17 mouse cellular contexts compared by ENCODE assay signal in genomic region chr9:20944697-20945370, GRCm38 (mm10). TPM values are rescaled to one million over a fixed set of nuclear protein-coding genes. Genes with fewer than 3 reads are reported as not detected.
A peak's percentile ranks its signal among the peaks of the same experiment; 100 is the strongest.
DNase-seq lines count a peak whose midpoint lies in the region; ATAC-seq and TF ChIP-seq lines count a peak whose summit lies in the region.
"Had no signal": no experiment of that assay in that cellular context is flagged by ENCODE, and none has a peak within 500 bp of the region (broad histone marks: within the 10 kb centered on the region; RNA-seq: fewer than 3 reads in every experiment).

No protein-coding gene starts in this region.

- H3K27me3 ChIP-seq in kidney, embryonic 14.5 days (ENCODE audit: control insufficient read depth, insufficient read depth, low read length): no peaks in the 10 kb centered on the region
- no peaks in the 10 kb centered on the region for H3K27me3 ChIP-seq in ES-Bruce4 (ENCODE audit: control insufficient read depth, insufficient read depth, low read length, poor library complexity, severe bottlenecking)
- no peaks in the 10 kb centered on the region for H3K27me3 ChIP-seq in kidney, embryonic 15.5 days
- H3K27me3 ChIP-seq: hindbrain, embryonic 15.5 days; limb, embryonic 13.5 days had no signal

- peaks cover 37% of the 10 kb centered on the region for H3K36me3 ChIP-seq in kidney, embryonic 14.5 days (ENCODE audit: control insufficient read depth, insufficient read depth, low read length)
- H3K36me3 ChIP-seq in ES-Bruce4 (ENCODE audit: control insufficient read depth, insufficient read depth, low read length, poor library complexity, severe bottlenecking) (peaks cover 21% of the 10 kb centered on the region), macrophage (ENCODE audit: inconsistent target) (peaks cover 18% of the 10 kb centered on the region)
- peaks cover 56% of the 10 kb centered on the region for H3K36me3 ChIP-seq in kidney, embryonic 15.5 days

- no peak overlapping the region for H3K4me3 ChIP-seq in kidney, embryonic 14.5 days (ENCODE audit: low read length)
- H3K4me3 ChIP-seq in ES-Bruce4 (ENCODE audit: low read depth, low read length) (no peak overlapping the region), macrophage (ENCODE audit: inconsistent target) (no peak overlapping the region)
- H3K4me3 ChIP-seq in kidney, embryonic 15.5 days (replicated peaks): no peak overlapping the region
- H3K4me3 ChIP-seq: hindbrain, embryonic 15.5 days; limb, embryonic 13.5 days had no signal

- peaks cover 100% of the 10 kb centered on the region for H3K79me2 ChIP-seq in macrophage (ENCODE audit: inconsistent target)

- TF ChIP-seq POLR2A in ES-Bruce4 (IDR thresholded peaks at IDR 0.05; ENCODE audit: insufficient read depth, low read length): no peak
- TF ChIP-seq POLR2A in brain, embryonic 14.5 days (IDR thresholded peaks at IDR 0.05; ENCODE audit: borderline replicate concordance, extremely low read depth, insufficient read depth, insufficient read length, poor library complexity, severe bottlenecking): no peak

- 0 out of 2 replicates have a peak, but pooled peaks have one; percentile 40 for TF ChIP-seq EP300 in ES-Bruce4 (IDR thresholded peaks at IDR 0.05; ENCODE audit: insufficient read depth, low read depth, low read length)

- no peaks in the 10 kb centered on the region for H3K9me3 ChIP-seq in kidney, embryonic 14.5 days (ENCODE audit: control insufficient read depth, low read length)
- H3K9me3 ChIP-seq in ES-Bruce4 (replicated peaks; ENCODE audit: control insufficient read depth, insufficient read depth, low read length, poor library complexity, severe bottlenecking): no peaks in the 10 kb centered on the region
- no peaks in the 10 kb centered on the region for H3K9me3 ChIP-seq in kidney, embryonic 15.5 days (replicated peaks)
- H3K9me3 ChIP-seq: hindbrain, embryonic 15.5 days; limb, embryonic 13.5 days had no signal

- H3K9ac ChIP-seq in kidney, embryonic 14.5 days (ENCODE audit: low read depth, low read length): no peak overlapping the region
- no peak overlapping the region for H3K9ac ChIP-seq in ES-Bruce4 (ENCODE audit: low read depth, poor library complexity, severe bottlenecking)
- H3K9ac ChIP-seq in kidney, embryonic 15.5 days: no peak overlapping the region
- H3K9ac ChIP-seq: hindbrain, embryonic 15.5 days; lung, embryonic 14.5 days had no signal

- H3K4me1 ChIP-seq in kidney, embryonic 14.5 days (ENCODE audit: control insufficient read depth, insufficient read depth, low read length): peaks cover 13% of the 10 kb centered on the region; the same call in 1 of the 2 replicates
- peaks cover 14% of the 10 kb centered on the region for H3K4me1 ChIP-seq in ES-Bruce4 (ENCODE audit: control insufficient read depth, insufficient read depth, low read length)
- H3K4me1 ChIP-seq in kidney, embryonic 15.5 days: peaks cover 37% of the 10 kb centered on the region

- no peak for TF ChIP-seq CTCF in ES-Bruce4 (IDR thresholded peaks at IDR 0.05; ENCODE audit: low read depth, low read length)
- no peak for TF ChIP-seq CTCF in brain, embryonic 14.5 days (IDR thresholded peaks at IDR 0.05; ENCODE audit: borderline replicate concordance, extremely low read depth, insufficient read depth, insufficient read length)

- WGBS in kidney, embryonic 14.5 days: 59% methylated on average over 4 of the region's 4 CpGs
- WGBS in macrophage (ENCODE audit: missing documents): 69% methylated on average over 4 of the region's 4 CpGs
- 64% methylated on average over 4 of the region's 4 CpGs for WGBS in kidney, embryonic 15.5 days

- H3K27ac ChIP-seq in kidney, embryonic 14.5 days (ENCODE audit: low read depth, low read length): no peak overlapping the region
- H3K27ac ChIP-seq in ES-Bruce4 (ENCODE audit: insufficient read depth, low read length): peak overlapping the region; percentile 59
- peak overlapping the region; percentile 85 for H3K27ac ChIP-seq in macrophage
- H3K27ac ChIP-seq in kidney, embryonic 15.5 days: no peak overlapping the region
- H3K27ac ChIP-seq: hindbrain, embryonic 15.5 days had no signal

- no peak overlapping the region for H3K4me2 ChIP-seq in kidney, embryonic 14.5 days (replicated peaks; ENCODE audit: low read depth, low read length)
- no peak overlapping the region for H3K4me2 ChIP-seq in kidney, embryonic 15.5 days
- H3K4me2 ChIP-seq: hindbrain, embryonic 15.5 days; limb, embryonic 13.5 days; lung, embryonic 14.5 days had no signal

- DNase-seq in kidney, adult 11 months: no peak
- peak; percentile 0 for DNase-seq in brain, embryonic 14.5 days (ENCODE audit: low read depth)
- DNase-seq in left cerebral cortex, postnatal 4 days: no peak
- DNase-seq in spleen, adult 18-20 months: no peak
- DNase-seq: cerebellum, adult 18-20 months; heart, adult 18-20 months; kidney, postnatal 25 days; layer of hippocampus, postnatal 36 days; lung, embryonic 14.5 days; right cerebral cortex, postnatal 14 days; thymus, postnatal 36 days had no signal

- ATAC-seq in kidney, embryonic 14.5 days (ENCODE audit: low FRiP score, low TSS enrichment): 0 out of 2 replicates have a peak, but pooled peaks have one; percentile 14
- no peak for ATAC-seq in kidney, embryonic 15.5 days (replicated peaks; ENCODE audit: low FRiP score)

- intact Hi-C loops in left cerebral cortex, postnatal 4 days (cut with DNase I): no loop called here

RNA-seq across cellular contexts. Expression of gene Dnmt1, which starts 14.9 kb away (rescaled TPM):
- polyA plus RNA-seq in kidney, embryonic 14.5 days (2014; fragmentation: Nextera tagmentation; extraction: Ambion mirVana): 71.8 and 87.1 TPM in 2 replicates
- 115 and 120 TPM in 2 replicates for polyA plus RNA-seq in ES-Bruce4 (2011; ENCODE audit: insufficient read depth, insufficient read length, low read depth, missing spikeins)
- 90.1 and 103 TPM in 2 replicates for polyA plus RNA-seq in brain, embryonic 14.5 days (2012; rRNA removed)
- 100 to 1,000 TPM in 10 of 26 experiments, 10 to 100 TPM in 16; 13.2 to 201 (median 81.1) TPM for total RNA-seq in macrophage (2018; cell fraction: chromatin; rRNA removed)
- total RNA-seq in macrophage (2018; cell fraction: cytosol; rRNA removed): 10 to 100 TPM; 20.1 to 48.9 (median 40.0) TPM
- total RNA-seq in macrophage (2018; cell fraction: nucleus; rRNA removed): 100 to 1,000 TPM in 1 of 26 experiments, 10 to 100 TPM in 25; 17.4 to 162 (median 47.9) TPM
- polyA plus RNA-seq in macrophage (2018): 37.5 to 90.6 TPM (median 56.1 TPM) in 3 replicates
- 10 to 100 TPM; 86.1 to 88.5 TPM for total RNA-seq in left cerebral cortex, postnatal 4 days (2021)
- polyA plus RNA-seq in kidney, embryonic 15.5 days (2015; fragmentation: Nextera tagmentation; extraction: Ambion mirVana): 96.9 and 108 TPM in 2 replicates

RNA-seq across cellular contexts. Expression of gene S1pr2, which starts 31.7 kb away (rescaled TPM):
- 26.7 and 36.1 TPM in 2 replicates for polyA plus RNA-seq in kidney, embryonic 14.5 days (2014; fragmentation: Nextera tagmentation; extraction: Ambion mirVana)
- 14.1 and 19.9 TPM in 2 replicates for polyA plus RNA-seq in ES-Bruce4 (2011; ENCODE audit: insufficient read depth, insufficient read length, low read depth, missing spikeins)
- polyA plus RNA-seq in brain, embryonic 14.5 days (2012; rRNA removed): 4.7 and 6.0 TPM in 2 replicates
- 10 to 100 TPM in 19 of 26 experiments, 1 to 10 TPM in 7; 4.2 to 77.2 (median 16.0) TPM for total RNA-seq in macrophage (2018; cell fraction: chromatin; rRNA removed)
- 10 to 100 TPM in 25 of 26 experiments, 1 to 10 TPM in 1; 9.4 to 57.2 (median 41.3) TPM for total RNA-seq in macrophage (2018; cell fraction: cytosol; rRNA removed)
- 10 to 100 TPM; 12.2 to 88.6 (median 34.5) TPM for total RNA-seq in macrophage (2018; cell fraction: nucleus; rRNA removed)
- 16.4 to 43.0 TPM (median 32.4 TPM) in 3 replicates for polyA plus RNA-seq in macrophage (2018)
- 1 to 10 TPM; 4.5 to 5.5 TPM for total RNA-seq in left cerebral cortex, postnatal 4 days (2021)
- polyA plus RNA-seq in kidney, embryonic 15.5 days (2015; fragmentation: Nextera tagmentation; extraction: Ambion mirVana): 29.8 and 32.7 TPM in 2 replicates

RNA-seq across cellular contexts. Expression of gene Eif3g, which starts 46.4 kb away (rescaled TPM):
- 327 and 329 TPM in 2 replicates for polyA plus RNA-seq in kidney, embryonic 14.5 days (2014; fragmentation: Nextera tagmentation; extraction: Ambion mirVana)
- polyA plus RNA-seq in ES-Bruce4 (2011; ENCODE audit: insufficient read depth, insufficient read length, low read depth, missing spikeins) (206 and 216 TPM in 2 replicates), macrophage (2018) (76.8 to 138 TPM (median 100 TPM) in 3 replicates)
- polyA plus RNA-seq in brain, embryonic 14.5 days (2012; rRNA removed): 144 and 152 TPM in 2 replicates
- total RNA-seq in macrophage (2018; cell fraction: chromatin; rRNA removed): 100 to 1,000 TPM in 1 of 26 experiments, 10 to 100 TPM in 25; 22.8 to 165 (median 60.4) TPM
- total RNA-seq in macrophage (2018; cell fraction: cytosol; rRNA removed): 10 to 100 TPM; 54.0 to 83.6 (median 69.2) TPM
- 10 to 100 TPM; 26.2 to 82.9 (median 39.4) TPM for total RNA-seq in macrophage (2018; cell fraction: nucleus; rRNA removed)
- total RNA-seq in left cerebral cortex, postnatal 4 days (2021): 100 to 1,000 TPM; 144 to 147 TPM
- polyA plus RNA-seq in kidney, embryonic 15.5 days (2015; fragmentation: Nextera tagmentation; extraction: Ambion mirVana): 319 and 321 TPM in 2 replicates

RNA-seq across cellular contexts. Expression of gene Ppan, which starts 56.9 kb away (rescaled TPM):
- polyA plus RNA-seq in kidney, embryonic 14.5 days (2014; fragmentation: Nextera tagmentation; extraction: Ambion mirVana): 82.3 and 90.0 TPM in 2 replicates
- polyA plus RNA-seq in ES-Bruce4 (2011; ENCODE audit: insufficient read depth, insufficient read length, low read depth, missing spikeins) (76.9 and 81.2 TPM in 2 replicates), macrophage (2018) (9.3 to 35.0 TPM (median 13.9 TPM) in 3 replicates)
- 73.8 and 96.8 TPM in 2 replicates for polyA plus RNA-seq in brain, embryonic 14.5 days (2012; rRNA removed)
- 100 to 1,000 TPM in 1 of 26 experiments, 10 to 100 TPM in 25; 11.2 to 116 (median 35.8) TPM for total RNA-seq in macrophage (2018; cell fraction: chromatin; rRNA removed)
- total RNA-seq in macrophage (2018; cell fraction: cytosol; rRNA removed): 10 to 100 TPM in 7 of 26 experiments, 1 to 10 TPM in 19; 4.2 to 11.8 (median 8.8) TPM
- total RNA-seq in macrophage (2018; cell fraction: nucleus; rRNA removed): 100 to 1,000 TPM in 1 of 26 experiments, 10 to 100 TPM in 25; 10.4 to 102 (median 21.1) TPM
- 10 to 100 TPM; 37.9 to 43.0 TPM for total RNA-seq in left cerebral cortex, postnatal 4 days (2021)
- polyA plus RNA-seq in kidney, embryonic 15.5 days (2015; fragmentation: Nextera tagmentation; extraction: Ambion mirVana): 84.2 and 93.7 TPM in 2 replicates

RNA-seq across cellular contexts. Expression of gene Mrpl4, which starts 57.7 kb away (rescaled TPM):
- 145 and 146 TPM in 2 replicates for polyA plus RNA-seq in kidney, embryonic 14.5 days (2014; fragmentation: Nextera tagmentation; extraction: Ambion mirVana)
- polyA plus RNA-seq in ES-Bruce4 (2011; ENCODE audit: insufficient read depth, insufficient read length, low read depth, missing spikeins) (45.1 and 50.9 TPM in 2 replicates), macrophage (2018) (27.9 to 56.9 TPM (median 50.5 TPM) in 3 replicates)
- 81.1 and 85.4 TPM in 2 replicates for polyA plus RNA-seq in brain, embryonic 14.5 days (2012; rRNA removed)
- total RNA-seq in macrophage (2018; cell fraction: chromatin; rRNA removed): 10 to 100 TPM; 13.5 to 52.6 (median 33.4) TPM
- total RNA-seq in macrophage (2018; cell fraction: cytosol; rRNA removed): 10 to 100 TPM; 37.6 to 59.8 (median 51.4) TPM
- 10 to 100 TPM; 10.2 to 51.7 (median 31.3) TPM for total RNA-seq in macrophage (2018; cell fraction: nucleus; rRNA removed)
- 10 to 100 TPM; 45.2 to 49.3 TPM for total RNA-seq in left cerebral cortex, postnatal 4 days (2021)
- polyA plus RNA-seq in kidney, embryonic 15.5 days (2015; fragmentation: Nextera tagmentation; extraction: Ambion mirVana): 140 and 143 TPM in 2 replicates

Comparison
In these comparisons a context has a peak if more than half of its experiments do, and no peak if none do; other contexts are left out.
1. H3K27ac ChIP-seq: peak in ES-Bruce4 (single experiment) and macrophage (single experiment); none in kidney, embryonic 14.5 days (single experiment) and kidney, embryonic 15.5 days (single experiment).